Mouse (Mus musculus) thymus, adult 2 months (tissue): ENCODE measurements at regions not wholly inside any gene's neighbourhood (a gene's known extent, or its start where the extent isn't known, plus 50 kb on each side); places are given as distances from the start of the nearest gene placed in this dataset.

ENCODE experiments used
- DNase-seq: peaks from one replicate; pipeline ENCODE4 v3.0.0; 2021
- H3K27ac ChIP-seq: fragments of 200-500 bp; 2 replicates; pipeline ENCODE4 v1.5.1; 2012; ENCODE audit warnings: low read length, control low read depth; ENCODE audit not compliant: control insufficient read depth, insufficient read depth
- H3K27me3 ChIP-seq: fragments of 200-500 bp; 2 replicates; pipeline ENCODE4 v1.6.1; 2012; ENCODE audit warnings: mild to moderate bottlenecking, low read length, moderate library complexity, mixed read lengths; ENCODE audit not compliant: control insufficient read depth, insufficient read depth
- H3K36me3 ChIP-seq: fragments of 200-500 bp; 2 replicates; pipeline ENCODE4 v1.6.1; 2012; ENCODE audit warnings: mild to moderate bottlenecking, low read length, moderate library complexity; ENCODE audit not compliant: control insufficient read depth, insufficient read depth
- H3K4me1 ChIP-seq: fragments of 200-500 bp; replicated peaks from 2 replicates; pipeline ENCODE4 v1.6.1; 2012; ENCODE audit warnings: low read length; ENCODE audit not compliant: control insufficient read depth, insufficient read depth
- H3K4me3 ChIP-seq: fragments of 200-500 bp; 2 replicates; pipeline ENCODE4 v1.5.1; 2012; ENCODE audit warnings: mild to moderate bottlenecking, low read length, control low read depth, moderate library complexity; ENCODE audit not compliant: control insufficient read depth, insufficient read depth
- CTCF ChIP-seq: fragments of 200-500 bp; IDR thresholded peaks from 2 replicates; pipeline ENCODE4 v1.5.1; 2012; ENCODE audit warnings: mild to moderate bottlenecking, control low read depth, low read length, moderate library complexity, borderline replicate concordance; ENCODE audit not compliant: control insufficient read depth, poor library complexity, insufficient read depth; ENCODE audit errors: extremely low read depth
- POLR2A ChIP-seq: fragments of 200-500 bp; IDR thresholded peaks from 2 replicates; pipeline ENCODE4 v1.6.1; 2012; ENCODE audit warnings: mild to moderate bottlenecking, low read length, control low read depth, moderate library complexity; ENCODE audit not compliant: control insufficient read depth, poor library complexity, insufficient read depth; ENCODE audit errors: extremely low read depth
- WGBS: fragments of 180-500 bp; shearing (Covaris S2); methylation state at CpG from one replicate; pipeline ENCODE4 v1.1.7; 2018; 5-methylcytosine and 5-hydroxymethylcytosine counted together

- Histone ChIP-seq H3K4me1 (no peaks in the 10 kb centered on the region), H3K36me3 (no peaks in the 10 kb centered on the region), H3K4me3 (no peak overlapping the region), H3K27me3 (no peaks in the 10 kb centered on the region), H3K27ac (no peak overlapping the region)
- TF ChIP-seq POLR2A (no peak), CTCF (no peak)
- DNase-seq, result no peak
- WGBS, result 91% methylated on average over 12 of the region's 12 CpGs
Observed at GRCm38 (mm10) chr11:113103161-113103845, 321.3 kb downstream of the Sox9 start.

GRCm38 (mm10) chr11:113105371-113105770 is 323.3 kb downstream of the Sox9 start:
- 86% methylated on average over 11 of the region's 11 CpGs for WGBS
- H3K4me1 ChIP-seq, result no peaks in the 10 kb centered on the region
- no peak overlapping the region for H3K27ac ChIP-seq
- DNase-seq, result no peak
- no peaks in the 10 kb centered on the region for H3K27me3 ChIP-seq
- no peak overlapping the region for H3K4me3 ChIP-seq
- TF ChIP-seq POLR2A, result no peak
- no peak for TF ChIP-seq CTCF
- H3K36me3 ChIP-seq, result no peaks in the 10 kb centered on the region

- Histone ChIP-seq H3K36me3 (no peaks in the 10 kb centered on the region), H3K4me3 (no peak overlapping the region), H3K4me1 (no peaks in the 10 kb centered on the region), H3K27ac (no peak overlapping the region), H3K27me3 (no peaks in the 10 kb centered on the region)
- TF ChIP-seq CTCF, result no peak
- no peak for TF ChIP-seq POLR2A
- 87% methylated on average over 16 of the region's 16 CpGs for WGBS
- DNase-seq, result no peak
Observed at GRCm38 (mm10) chr11:113107205-113107844, 325.3 kb downstream of the Sox9 start.

GRCm38 (mm10) chr11:113107966-113108699 is 326.1 kb downstream of the Sox9 start:
- Histone ChIP-seq H3K36me3 (no peaks in the 10 kb centered on the region), H3K27me3 (no peaks in the 10 kb centered on the region), H3K4me3 (no peak overlapping the region), H3K27ac (no peak overlapping the region), H3K4me1 (no peaks in the 10 kb centered on the region)
- WGBS, result 80% methylated on average over 10 of the region's 10 CpGs
- TF ChIP-seq POLR2A (no peak), CTCF (no peak)
- no peak for DNase-seq

- DNase-seq, result no peak
- Histone ChIP-seq H3K4me1 (no peaks in the 10 kb centered on the region), H3K27ac (no peak overlapping the region), H3K4me3 (no peak overlapping the region), H3K36me3 (no peaks in the 10 kb centered on the region), H3K27me3 (no peaks in the 10 kb centered on the region)
- 94% methylated on average over 4 of the region's 4 CpGs for WGBS
- TF ChIP-seq POLR2A (no peak), CTCF (no peak)
Observed at GRCm38 (mm10) chr11:113109096-113109495, 327.1 kb downstream of the Sox9 start.

- DNase-seq, result no peak
- TF ChIP-seq POLR2A, result no peak
- H3K27me3 ChIP-seq, result no peaks in the 10 kb centered on the region
- no peaks in the 10 kb centered on the region for H3K4me1 ChIP-seq
- 79% methylated on average over 6 of the region's 6 CpGs for WGBS
- no peak overlapping the region for H3K4me3 ChIP-seq
- no peak overlapping the region for H3K27ac ChIP-seq
- H3K36me3 ChIP-seq, result no peaks in the 10 kb centered on the region
Observed at GRCm38 (mm10) chr11:113113220-113113817, 331.3 kb downstream of the Sox9 start.
